Mouse (Mus musculus) lung, embryonic 14.5 days (tissue): ENCODE data around the gene Ubfd1. TPM values are rescaled to one million over a fixed set of nuclear protein-coding genes. Genes with fewer than 3 reads are reported as not detected.
"Not testable (repeated sequence)": the region's sequence is repeated elsewhere in the genome, so short reads cannot be mapped to it uniquely, and the experiment has no call there.

Experiments used
- ATAC-seq: fragments of 200-750 bp; cut with Nextera tagmentation; 2 replicates; pipeline ENCODE4 v1.8.0; 2017; ENCODE audit warnings: mild to moderate bottlenecking, moderate TSS enrichment, moderate library complexity; ENCODE audit not compliant: insufficient read depth
- DNase-seq: peaks from one replicate; pipeline ENCODE4 v3.0.0-alpha.2; 2015
- H3K27ac ChIP-seq: fragments of 300-500 bp; sonication (generic); 2 replicates; pipeline ENCODE4 v1.5.1; 2014; ENCODE audit warnings: low read depth, mild to moderate bottlenecking, moderate library complexity
- H3K27me3 ChIP-seq: fragments of 300-500 bp; sonication (generic); 2 replicates; pipeline ENCODE4 v1.6.1; 2014; ENCODE audit warnings: low read length, control low read depth; ENCODE audit not compliant: insufficient read depth
- H3K36me3 ChIP-seq: fragments of 300-500 bp; sonication (generic); 2 replicates; pipeline ENCODE4 v1.6.1; 2014; ENCODE audit warnings: control low read depth; ENCODE audit not compliant: insufficient read depth
- H3K4me1 ChIP-seq: fragments of 300-500 bp; sonication (generic); 2 replicates; pipeline ENCODE4 v1.6.1; 2014; ENCODE audit warnings: antibody characterized with exemption, control low read depth; ENCODE audit not compliant: insufficient read depth
- H3K4me2 ChIP-seq: fragments of 300-500 bp; sonication (generic); 2 replicates; pipeline ENCODE4 v1.6.1; 2014; ENCODE audit warnings: mild to moderate bottlenecking
- H3K4me3 ChIP-seq: fragments of 300-500 bp; sonication (generic); 2 replicates; pipeline ENCODE4 v1.5.1; 2014; ENCODE audit warnings: low read depth, low read length
- H3K9ac ChIP-seq: fragments of 300-500 bp; sonication (generic); 2 replicates; pipeline ENCODE4 v1.6.1; 2014
- H3K9me3 ChIP-seq: fragments of 300-500 bp; sonication (generic); 2 replicates; pipeline ENCODE4 v1.6.1; 2016; ENCODE audit warnings: low read depth, low read length, control low read depth
- CTCF ChIP-seq: IDR thresholded peaks from 2 replicates; pipeline ENCODE4 v1.5.1; 2016; ENCODE audit warnings: antibody characterized with exemption, low read depth
- WGBS: fragments of 180-500 bp; shearing (Covaris S2); extraction: QIAGEN DNeasy Blood & Tissue Kit; methylation state at CpG from one replicate; pipeline ENCODE4 v1.1.7; 2014; 5-methylcytosine and 5-hydroxymethylcytosine counted together
- polyA plus RNA-seq: library from polyadenylated mRNA; unstranded; fragments of >200 nt; fragmentation: Nextera tagmentation; extraction: Ambion mirVana; gene quantifications from 2 replicates; pipeline ENCODE4 v1.2.1, GENCODE M21; 2014

Ubfd1 gene
- polyA plus RNA-seq, 1 experiment from 2014 or later = 83.1 TPM

DNA sequence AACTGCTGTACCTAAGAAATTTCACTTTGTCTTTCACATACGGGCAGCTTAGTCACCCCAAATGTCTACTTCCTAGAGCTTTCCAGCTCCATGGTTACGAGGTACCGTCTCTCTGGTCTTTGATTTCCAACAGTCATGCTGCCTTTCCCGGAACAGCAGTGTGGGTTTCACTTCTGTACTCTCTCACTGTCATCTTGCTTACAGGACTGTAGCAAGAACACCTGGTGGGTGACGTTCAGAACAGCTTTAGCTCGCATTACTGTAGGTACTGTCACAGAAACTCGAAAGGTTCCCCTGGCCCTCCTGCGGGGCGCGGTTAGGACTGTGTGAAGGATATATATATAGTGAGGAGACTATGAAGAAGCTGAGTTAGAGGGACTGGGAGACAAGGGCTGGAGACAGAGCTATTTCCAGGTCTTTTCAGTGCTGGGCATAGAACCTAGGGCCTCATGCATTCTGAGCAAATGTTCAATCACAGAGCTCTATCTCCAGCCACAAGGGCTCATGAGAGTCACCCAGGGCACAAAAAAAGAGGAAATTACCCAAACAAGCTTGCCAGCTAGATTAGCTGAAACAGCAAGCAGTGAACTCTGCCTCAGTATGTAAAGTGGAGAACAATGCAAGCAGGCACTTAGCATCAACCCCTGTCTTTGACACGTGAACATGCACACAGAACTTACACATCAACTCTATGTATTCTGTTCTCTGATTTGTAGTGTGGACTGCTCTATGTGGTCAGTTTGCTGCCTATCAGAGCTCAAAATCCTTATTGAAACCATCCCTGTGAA lies 20.4 kb downstream of the Ubfd1 start:
- ATAC-seq = no peak
- Histone ChIP-seq H3K4me1 (no peaks in the 10 kb centered on the region), H3K27ac (no peak overlapping the region), H3K27me3 (no peaks in the 10 kb centered on the region), H3K4me2 (no peak overlapping the region), H3K4me3 (no peak overlapping the region), H3K9ac (no peak overlapping the region), H3K9me3 (no peaks in the 10 kb centered on the region), H3K36me3 (peaks cover 83% of the 10 kb centered on the region)
- 87% methylated on average over 11 of the region's 11 CpGs for WGBS
- TF ChIP-seq CTCF = no peak
- DNase-seq = no peak

DNA sequence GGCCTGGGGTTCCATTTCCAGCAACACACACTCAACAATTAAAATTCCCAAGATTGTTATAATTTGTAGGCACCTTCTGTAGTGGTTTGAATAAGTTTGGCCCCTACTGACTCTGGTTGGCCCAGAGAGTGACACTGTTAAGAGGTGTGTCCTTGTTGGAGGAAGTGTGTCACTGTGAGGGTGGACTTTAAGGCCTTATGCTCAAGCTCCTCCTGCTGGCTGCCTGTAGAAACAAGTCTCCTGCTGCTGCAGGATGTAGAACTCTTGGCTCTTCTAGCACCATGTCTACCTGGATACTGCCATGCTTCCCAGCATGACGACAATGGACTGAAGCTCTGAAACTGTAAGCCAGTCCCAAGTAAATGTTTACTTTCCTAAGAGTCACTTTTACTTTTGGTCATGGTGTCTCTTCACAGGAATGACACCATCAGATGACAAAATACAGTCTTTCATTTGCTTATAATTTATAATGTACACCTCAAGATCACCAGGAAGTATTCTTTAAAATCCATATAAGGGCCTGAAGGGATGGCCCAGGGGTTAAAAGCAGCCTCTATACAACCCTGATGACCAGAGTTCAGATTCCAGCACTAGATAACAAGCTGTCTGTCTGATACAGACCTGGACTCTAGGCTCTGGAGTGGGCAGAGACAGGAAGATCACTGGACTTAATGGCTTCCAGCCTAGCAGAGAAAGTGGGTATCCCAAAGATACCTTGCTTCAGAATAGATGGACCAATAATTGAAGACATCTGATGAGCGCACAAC lies 27.8 kb downstream of the Ubfd1 start:
- ATAC-seq = no peak
- no peak for DNase-seq
- no peak overlapping the region for H3K4me3 ChIP-seq
- H3K9me3 ChIP-seq = no peaks in the 10 kb centered on the region
- TF ChIP-seq CTCF = no peak
- H3K4me1 ChIP-seq = no peaks in the 10 kb centered on the region
- H3K36me3 ChIP-seq = peaks cover 87% of the 10 kb centered on the region
- H3K9ac ChIP-seq = no peak overlapping the region
- H3K27ac ChIP-seq = no peak overlapping the region
- no peak overlapping the region for H3K4me2 ChIP-seq
- no peaks in the 10 kb centered on the region for H3K27me3 ChIP-seq
- WGBS = 91% methylated on average over 2 of the region's 2 CpGs

DNA sequence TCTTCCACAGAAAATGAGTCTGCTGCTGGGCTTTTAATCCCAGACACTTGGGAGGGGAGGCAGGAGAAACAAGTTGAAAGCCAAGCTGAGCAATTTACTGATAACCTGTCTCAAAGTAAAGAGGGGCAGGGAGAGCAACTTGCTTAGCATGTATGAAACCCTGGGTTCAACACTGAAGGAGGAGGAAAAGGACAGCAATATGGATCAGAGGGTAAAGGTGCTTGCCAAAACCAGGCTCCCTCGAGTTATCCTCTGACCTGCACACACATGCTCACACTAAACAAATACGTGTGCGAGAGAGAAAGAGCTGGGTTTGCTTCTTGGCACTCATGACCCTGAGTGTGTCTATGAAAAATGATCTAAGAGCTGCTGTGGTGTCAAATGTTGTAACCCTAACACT lies 31.0 kb downstream of the Ubfd1 start:
- H3K4me3 ChIP-seq = no peak overlapping the region
- H3K4me2 ChIP-seq = no peak overlapping the region
- no peaks in the 10 kb centered on the region for H3K9me3 ChIP-seq
- no peak for TF ChIP-seq CTCF
- ATAC-seq (no peak), DNase-seq (no peak)
- WGBS = 76% methylated on average over 3 of the region's 3 CpGs
- no peak overlapping the region for H3K9ac ChIP-seq
- peaks cover 58% of the 10 kb centered on the region for H3K36me3 ChIP-seq
- H3K4me1 ChIP-seq = peaks cover 5% of the 10 kb centered on the region
- H3K27me3 ChIP-seq = no peaks in the 10 kb centered on the region
- no peak overlapping the region for H3K27ac ChIP-seq

DNA sequence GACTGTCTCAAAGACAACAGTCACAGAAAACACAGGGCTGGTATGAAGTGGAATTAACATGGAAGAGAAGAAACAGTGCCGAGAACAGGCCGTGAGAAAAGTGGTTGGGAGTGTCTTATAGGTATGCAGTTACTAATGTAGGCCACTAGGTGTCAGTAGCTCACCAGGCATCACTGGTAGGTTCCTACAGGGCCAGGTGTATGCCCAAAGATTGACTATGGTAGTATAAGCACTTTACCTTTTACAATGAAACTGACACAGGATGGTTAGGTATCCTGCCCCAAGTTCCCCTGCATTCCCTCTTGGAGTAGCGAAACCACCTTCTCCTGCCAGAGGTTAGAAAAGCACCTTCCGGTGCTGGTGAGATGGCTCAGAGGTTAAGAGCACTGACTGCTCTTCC lies 32.2 kb downstream of the Ubfd1 start:
- DNase-seq (peak; percentile 70), ATAC-seq (no peak)
- 61% methylated on average over 4 of the region's 4 CpGs for WGBS
- Histone ChIP-seq H3K36me3 (peaks cover 46% of the 10 kb centered on the region), H3K4me1 (peaks cover 5% of the 10 kb centered on the region), H3K4me2 (no peak overlapping the region), H3K4me3 (no peak overlapping the region), H3K9ac (no peak overlapping the region), H3K9me3 (no peaks in the 10 kb centered on the region), H3K27me3 (no peaks in the 10 kb centered on the region), H3K27ac (no peak overlapping the region)
- peak; percentile 89 for TF ChIP-seq CTCF

DNA sequence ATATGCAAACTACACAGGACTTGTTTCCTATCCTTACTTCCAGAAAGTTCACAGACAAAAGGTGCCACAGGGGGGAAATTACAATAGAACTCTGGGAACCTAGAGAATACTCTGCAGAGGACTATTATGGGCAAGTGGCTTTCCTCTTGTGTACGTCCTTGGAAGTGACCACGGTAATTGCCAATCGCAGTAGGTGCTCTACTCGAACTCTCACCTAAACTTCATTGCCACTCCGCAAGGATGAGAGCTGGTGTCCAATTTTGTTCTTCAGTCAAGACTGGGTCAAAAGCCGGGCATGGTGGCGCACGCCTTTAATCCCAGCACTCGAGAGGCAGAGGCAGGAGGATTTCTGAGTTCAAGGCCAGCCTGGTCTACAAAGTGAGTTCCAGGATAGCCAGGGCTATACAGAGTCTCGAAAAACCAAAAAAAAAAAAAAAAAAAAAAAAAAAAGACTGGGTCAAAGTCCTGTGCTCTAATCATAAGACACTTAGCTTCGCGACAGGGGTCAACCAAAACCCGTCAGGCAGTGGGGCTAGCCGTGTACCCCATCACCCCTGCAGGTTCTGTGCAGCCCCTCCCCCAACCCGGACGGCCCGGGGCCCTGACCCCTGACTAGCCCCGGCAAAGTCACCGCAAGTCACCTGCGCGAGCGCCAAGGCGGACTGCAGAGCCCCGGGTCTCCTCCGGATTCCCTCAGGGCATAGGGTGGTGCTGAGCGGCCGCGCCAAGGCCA lies 34.2 kb downstream of the Ubfd1 start:
- not testable (repeated sequence) for H3K27me3 ChIP-seq, H3K4me1 ChIP-seq, H3K9me3 ChIP-seq, H3K27ac ChIP-seq
- peak; percentile 19 for DNase-seq
- peaks cover 27% of the 10 kb centered on the region for H3K36me3 ChIP-seq
- peak overlapping the region; percentile 55 for H3K4me3 ChIP-seq
- H3K4me2 ChIP-seq = peak overlapping the region; percentile 92
- H3K9ac ChIP-seq = peak overlapping the region; percentile 67
- ATAC-seq = peak; percentile 78
- 6% methylated on average over 23 of the region's 28 CpGs for WGBS

DNA sequence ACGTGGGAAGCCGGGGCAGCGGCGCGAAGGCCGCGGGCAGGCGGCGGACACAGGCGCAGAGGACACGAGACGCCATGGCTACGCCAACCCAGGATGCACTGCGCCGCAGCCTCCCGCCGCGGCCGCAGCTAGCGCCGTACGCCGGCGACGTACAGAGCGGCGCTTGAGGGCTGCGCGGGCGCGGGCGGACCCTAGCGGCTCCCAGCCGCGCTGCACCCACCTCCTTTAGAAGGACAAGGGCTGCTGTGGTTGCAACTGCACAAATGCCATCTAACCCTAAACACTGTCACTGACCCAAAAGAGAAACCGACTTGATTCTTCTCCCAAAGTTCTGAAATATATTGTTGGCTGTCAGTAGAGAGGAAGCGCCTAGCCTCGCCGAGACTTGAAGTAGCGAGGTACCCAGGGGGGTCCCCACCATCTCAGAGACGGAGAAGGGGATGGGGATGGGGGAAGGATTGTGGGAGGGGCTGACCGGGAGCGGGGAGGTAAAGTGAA lies 34.8 kb downstream of the Ubfd1 start, which contains the start of gene Ndufab1:
TSS of gene Ndufab1 (minus strand) at position 140 of the 498 bp plus-strand sequence.
- ATAC-seq = peak; percentile 99
- TF ChIP-seq CTCF = peak; percentile 68
- no peak within 1 kb of the TSS for H3K27ac ChIP-seq

DNA sequence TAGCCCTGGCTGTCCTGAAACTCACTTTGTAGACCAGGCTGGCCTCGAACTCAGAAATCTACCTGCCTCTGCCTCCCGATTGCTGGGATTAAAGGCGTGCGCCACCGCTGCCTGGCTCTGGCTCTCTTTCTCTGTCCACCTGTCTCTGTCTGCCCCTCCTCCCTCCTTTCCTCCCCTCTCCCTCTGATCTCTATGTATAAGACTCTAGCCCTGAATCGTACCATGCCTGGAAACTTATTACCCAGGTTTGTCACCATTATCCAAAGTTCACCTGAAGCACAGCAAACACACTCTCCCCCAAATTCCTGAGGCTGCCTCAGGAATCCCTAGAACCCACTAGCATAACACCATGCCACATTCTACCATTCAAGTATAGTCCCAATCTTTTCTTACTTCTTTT lies 41.2 kb downstream of the Ubfd1 start:
- H3K4me2 ChIP-seq = no peak overlapping the region
- no peak overlapping the region for H3K4me3 ChIP-seq
- no peaks in the 10 kb centered on the region for H3K27me3 ChIP-seq
- WGBS = 92% methylated on average over 6 of the region's 6 CpGs
- no peak overlapping the region for H3K27ac ChIP-seq
- H3K4me1 ChIP-seq = no peaks in the 10 kb centered on the region
- ATAC-seq (no peak), DNase-seq (no peak)
- TF ChIP-seq CTCF = no peak
- no peaks in the 10 kb centered on the region for H3K9me3 ChIP-seq
- peaks cover 52% of the 10 kb centered on the region for H3K36me3 ChIP-seq
- no peak overlapping the region for H3K9ac ChIP-seq

More for the DNA sequence above, 34.8 kb downstream of the Ubfd1 start, which contains the start of gene Ndufab1:
- H3K4me1 ChIP-seq = peaks cover 5% of the 10 kb centered on the region
- under 1% methylated on average over 37 of the region's 43 CpGs for WGBS
- peak; percentile 97 for DNase-seq
- peak within 1 kb of the TSS; percentile 55 for H3K4me3 ChIP-seq
- no peaks in the 10 kb centered on the region for H3K27me3 ChIP-seq
- peak within 1 kb of the TSS; percentile 92 for H3K4me2 ChIP-seq
- no peaks in the 10 kb centered on the region for H3K9me3 ChIP-seq
- H3K36me3 ChIP-seq = peaks cover 24% of the 10 kb centered on the region
- peak within 1 kb of the TSS; percentile 67 for H3K9ac ChIP-seq
